Mouse (Mus musculus): Measurements from ENCODE around the gene Slc7a14.

DNA sequence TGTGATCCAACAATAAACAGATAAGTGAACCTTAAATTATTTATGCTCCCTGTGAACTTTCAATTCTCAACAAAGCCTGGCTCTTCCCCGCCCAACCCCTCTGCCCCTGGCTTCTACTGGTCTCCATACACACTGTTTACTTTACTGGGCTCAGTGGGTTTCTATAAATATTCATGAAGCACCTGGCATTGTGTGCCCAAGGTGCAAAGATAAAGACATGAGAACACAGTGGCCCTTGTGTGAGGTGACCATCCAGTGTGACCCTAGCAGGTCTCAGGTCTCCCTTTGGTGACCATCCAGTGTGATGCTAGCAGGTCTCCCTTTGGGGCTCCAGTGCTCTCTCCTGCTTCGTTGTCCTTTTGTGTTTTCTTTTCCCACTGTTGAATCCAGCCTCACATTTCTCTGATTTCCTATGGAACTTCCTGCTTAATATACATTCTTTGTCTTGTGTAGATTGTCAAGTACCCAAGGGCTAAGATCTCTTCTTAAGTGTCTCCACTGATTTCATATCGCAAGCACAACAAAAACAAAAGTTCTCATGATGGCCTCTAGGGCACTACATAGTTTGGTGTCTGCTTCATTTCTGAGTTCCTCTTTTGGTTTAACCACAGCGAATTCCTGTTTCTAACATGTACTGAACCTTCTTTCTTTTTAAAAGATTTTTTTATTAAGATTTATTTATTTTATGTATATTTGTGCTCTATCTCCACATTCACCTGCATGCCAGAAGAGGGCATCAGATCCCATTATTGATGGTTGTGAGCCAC is 40.4 kb downstream of the Slc7a14 start:
- no peak for TF ChIP-seq ZNF384 (IDR thresholded peaks at IDR 0.05; ENCODE audit: low read depth, low read length)
- TF ChIP-seq MAFK (IDR thresholded peaks at IDR 0.05; ENCODE audit: insufficient read depth, low read depth, low read length): no peak
- no peak for TF ChIP-seq ZC3H11A (IDR thresholded peaks at IDR 0.05; ENCODE audit: borderline replicate concordance, low read depth, low read length)
